Mouse (Mus musculus): ENCODE results near the gene Stxbp4.

The Stxbp4 gene

GRCm38 (mm10) chr11:90553963-90554362 lies 83.9 kb downstream of the Stxbp4 start:
- DNase-seq: no peak

GRCm38 (mm10) chr11:90552303-90553201 lies 85.3 kb downstream of the Stxbp4 start:
- no peak for DNase-seq

GRCm38 (mm10) chr11:90548560-90548959 lies 89.3 kb downstream of the Stxbp4 start:
- DNase-seq: no peak

- DNase-seq: no peak
These were observed 99.1 kb downstream of the Stxbp4 start for GRCm38 (mm10) chr11:90538636-90539263.

GRCm38 (mm10) chr11:90525311-90525710 lies 112.6 kb downstream of the Stxbp4 start:
- DNase-seq: no peak

GRCm38 (mm10) chr11:90521040-90521439 lies 116.8 kb downstream of the Stxbp4 start:
- DNase-seq: no peak

GRCm38 (mm10) chr11:90517750-90518149 lies 120.1 kb downstream of the Stxbp4 start:
- no peak for DNase-seq

GRCm38 (mm10) chr11:90512538-90513219 lies 125.2 kb downstream of the Stxbp4 start:
- DNase-seq: no peak

- no peak for DNase-seq
These were observed 136.0 kb downstream of the Stxbp4 start for GRCm38 (mm10) chr11:90501846-90502245.

- no peak for DNase-seq
These were observed 138.0 kb downstream of the Stxbp4 start for GRCm38 (mm10) chr11:90499918-90500317.

- peak; percentile 22 for DNase-seq
These were observed 139.4 kb downstream of the Stxbp4 start for GRCm38 (mm10) chr11:90498461-90498860.

- DNase-seq: no peak
These were observed 142.9 kb downstream of the Stxbp4 start for GRCm38 (mm10) chr11:90494981-90495380.

GRCm38 (mm10) chr11:90492511-90492910 lies 145.4 kb downstream of the Stxbp4 start:
- DNase-seq: no peak

GRCm38 (mm10) chr11:90489166-90489565 lies 148.7 kb downstream of the Stxbp4 start:
- DNase-seq: no peak

- DNase-seq: no peak
These were observed 150.2 kb downstream of the Stxbp4 start for GRCm38 (mm10) chr11:90487686-90488085.

GRCm38 (mm10) chr11:90484750-90485637 lies 152.9 kb downstream of the Stxbp4 start:
- DNase-seq: no peak

- DNase-seq: no peak
These were observed 154.1 kb downstream of the Stxbp4 start for GRCm38 (mm10) chr11:90483766-90484165.

- DNase-seq: peak; percentile 21
These were observed 156.1 kb downstream of the Stxbp4 start for GRCm38 (mm10) chr11:90481828-90482227.

- no peak for DNase-seq
These were observed 167.6 kb downstream of the Stxbp4 start for GRCm38 (mm10) chr11:90470271-90470670.

- no peak for DNase-seq
These were observed 173.8 kb downstream of the Stxbp4 start for GRCm38 (mm10) chr11:90464046-90464595.

- DNase-seq: no peak
These were observed 177.4 kb downstream of the Stxbp4 start for GRCm38 (mm10) chr11:90460458-90460857.

GRCm38 (mm10) chr11:90452134-90452533 lies 185.8 kb downstream of the Stxbp4 start:
- no peak for DNase-seq
